Mouse (Mus musculus): Measurements from ENCODE around the gene Efr3b.
"Not testable (repeated sequence)": the region's sequence is repeated elsewhere in the genome, so short reads cannot be mapped to it uniquely, and the experiment has no call there.

Gene Efr3b

DNA sequence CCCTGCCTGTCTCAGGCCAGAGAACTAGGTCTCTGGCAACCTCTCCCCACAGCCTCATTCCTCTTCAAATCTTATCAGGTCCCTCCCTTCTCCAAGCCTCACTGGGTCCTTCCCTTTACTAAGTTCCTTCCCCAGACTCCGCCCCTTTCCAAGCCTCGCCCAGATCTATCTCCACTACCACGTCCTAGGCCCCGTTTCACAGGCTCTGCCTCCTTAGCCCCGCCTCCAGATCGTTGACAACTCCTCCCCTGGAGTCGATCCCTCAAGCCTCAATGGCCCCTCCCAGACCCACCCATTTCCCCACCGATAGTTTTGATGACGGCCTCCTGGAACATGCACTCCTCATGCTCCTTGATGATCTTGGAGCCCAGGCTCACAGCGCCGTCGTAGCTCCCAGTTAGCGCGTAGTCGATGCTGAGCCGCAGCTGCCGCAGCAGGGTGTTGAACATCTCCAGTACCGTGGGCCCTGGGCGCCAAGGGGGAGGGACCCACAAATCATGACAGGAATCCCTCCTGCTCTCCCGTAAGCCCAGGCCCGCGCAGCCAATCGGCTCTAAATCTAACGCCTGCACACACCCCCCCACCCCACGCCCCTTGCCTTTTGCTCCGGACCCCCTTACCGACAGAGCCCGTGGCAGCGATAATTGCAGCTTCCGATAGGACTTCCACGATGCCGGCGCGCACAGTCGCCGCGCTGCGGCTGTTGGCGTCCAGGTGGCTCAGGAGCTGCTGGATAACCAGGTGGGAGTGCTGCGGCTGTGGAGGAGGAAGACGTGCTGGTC lies 57.2 kb downstream of the Efr3b start:
- DNase-seq (ENCODE audit: low spot score in 2 of 2): peak; percentile 75 to 82

DNA sequence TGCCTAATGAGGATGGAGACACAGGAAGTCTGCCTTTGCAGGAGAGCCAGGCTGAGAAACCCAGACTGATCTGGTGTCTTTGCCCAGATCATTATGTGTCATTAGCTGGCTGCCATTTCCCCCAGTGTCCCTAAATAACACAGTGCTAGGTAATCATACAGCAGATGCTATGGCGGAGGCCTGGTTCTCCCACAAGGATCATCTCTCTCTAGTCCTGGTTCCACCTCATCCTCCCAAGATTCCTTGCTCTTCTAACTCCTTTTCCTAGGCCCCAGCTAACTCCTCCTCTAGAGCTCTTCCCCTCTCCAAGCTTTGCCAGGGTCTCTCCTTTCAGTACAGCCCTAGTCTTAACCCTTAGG lies 57.7 kb downstream of the Efr3b start:
- no peak for DNase-seq (ENCODE audit: low spot score in 2 of 2)

DNA sequence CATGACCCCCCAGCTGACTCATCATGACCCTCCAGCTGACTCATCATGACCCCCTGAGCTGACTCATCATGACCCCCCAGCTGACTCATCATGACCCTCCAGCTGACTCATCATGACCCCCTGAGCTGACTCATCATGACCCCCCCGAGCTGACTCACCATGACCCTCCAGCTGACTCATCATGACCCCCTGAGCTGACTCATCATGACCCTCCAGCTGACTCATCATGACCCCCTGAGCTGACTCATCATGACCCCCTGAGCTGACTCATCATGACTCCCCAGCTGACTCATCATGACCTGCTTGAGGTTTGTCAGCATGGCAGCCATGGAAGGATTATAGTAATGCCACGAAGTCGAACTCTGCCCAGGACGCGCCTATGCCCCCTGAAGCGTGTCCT lies 65.5 kb downstream of the Efr3b start:
- DNase-seq (ENCODE audit: low spot score in 2 of 2): not testable (repeated sequence)

DNA sequence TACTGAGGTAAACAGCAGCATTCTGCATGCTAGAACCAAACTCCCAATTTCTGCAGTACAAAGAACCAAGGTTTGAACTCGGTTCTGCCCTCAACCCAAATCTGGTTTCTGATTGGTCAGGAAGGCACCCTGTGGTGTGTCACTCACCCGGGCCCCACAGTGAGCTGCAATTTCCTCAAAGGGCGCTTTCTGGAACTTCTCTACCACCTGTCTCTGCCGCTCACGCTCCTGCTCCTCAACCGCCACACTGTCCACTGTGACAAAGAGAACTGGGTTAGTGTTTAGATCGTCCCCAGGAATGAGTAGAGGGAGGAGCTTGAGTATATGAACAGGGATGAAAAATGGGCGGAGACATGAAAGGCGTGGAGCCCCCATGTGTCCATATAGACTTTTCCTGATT lies 70.3 kb downstream of the Efr3b start:
- no peak for DNase-seq (ENCODE audit: low spot score in 2 of 2)

DNA sequence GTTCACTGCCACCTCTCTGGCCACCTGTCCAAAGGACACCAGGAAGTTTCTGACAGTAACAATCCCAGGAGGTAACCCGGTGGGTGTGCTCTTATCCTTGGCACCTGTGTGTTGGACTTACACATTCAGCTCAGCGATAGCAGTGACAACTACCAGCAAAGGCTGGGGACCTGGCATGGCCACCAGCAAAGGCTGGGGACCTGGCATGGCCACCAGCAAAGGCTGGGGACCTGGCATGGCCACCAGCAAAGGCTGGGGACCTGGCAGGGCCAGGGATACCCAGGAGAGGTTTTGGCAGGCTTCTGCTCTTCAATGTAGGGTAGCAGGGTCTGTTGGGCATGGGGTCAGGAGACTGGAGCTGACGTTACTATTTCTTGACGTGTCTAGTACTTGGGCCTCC lies 71.5 kb downstream of the Efr3b start:
- no peak for DNase-seq (ENCODE audit: low spot score in 2 of 2)

DNA sequence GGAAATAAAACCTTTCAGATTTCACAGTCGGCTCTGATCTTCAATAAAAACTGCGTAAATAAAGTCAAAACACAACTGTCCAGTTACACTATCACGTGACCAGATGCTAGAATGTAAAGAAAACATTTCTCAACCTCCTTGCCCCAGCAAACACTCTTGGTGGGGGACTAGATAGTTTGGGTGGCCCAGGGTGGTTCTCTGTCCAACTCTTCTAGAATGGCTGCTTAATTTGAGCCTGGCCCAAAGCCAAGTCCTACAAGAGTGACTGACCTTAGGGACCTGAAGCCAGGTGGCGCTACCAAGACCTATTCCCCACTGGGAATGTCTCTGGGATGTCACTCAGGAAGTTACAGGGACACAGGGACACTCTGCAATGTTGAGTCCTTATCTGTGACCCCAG lies 78.2 kb downstream of the Efr3b start:
- DNase-seq (ENCODE audit: low spot score in 2 of 2): no peak

DNA sequence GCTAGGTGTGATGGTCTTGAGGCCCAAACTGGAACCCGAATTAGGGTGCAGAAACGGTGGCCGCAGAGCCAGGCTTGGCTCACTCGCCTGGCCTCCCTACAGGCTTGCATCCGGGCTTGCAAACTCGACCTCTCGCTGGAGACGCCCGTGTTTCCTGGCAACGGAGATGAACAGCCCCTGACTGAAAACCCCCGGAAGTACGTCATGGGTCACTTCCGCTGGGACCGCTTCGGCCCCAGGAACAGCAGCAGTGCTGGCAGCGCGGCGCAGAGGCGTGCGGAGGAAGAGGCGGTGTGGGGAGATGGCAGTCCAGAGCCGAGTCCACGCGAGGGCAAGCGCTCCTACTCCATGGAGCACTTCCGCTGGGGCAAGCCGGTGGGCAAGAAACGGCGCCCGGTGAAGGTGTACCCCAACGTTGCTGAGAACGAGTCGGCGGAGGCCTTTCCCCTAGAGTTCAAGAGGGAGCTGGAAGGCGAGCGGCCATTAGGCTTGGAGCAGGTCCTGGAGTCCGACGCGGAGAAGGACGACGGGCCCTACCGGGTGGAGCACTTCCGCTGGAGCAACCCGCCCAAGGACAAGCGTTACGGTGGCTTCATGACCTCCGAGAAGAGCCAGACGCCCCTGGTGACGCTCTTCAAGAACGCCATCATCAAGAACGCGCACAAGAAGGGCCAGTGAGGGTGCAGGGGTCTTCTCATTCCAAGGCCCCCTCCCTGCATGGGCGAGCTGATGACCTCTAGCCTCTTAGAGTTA lies 78.7 kb downstream of the Efr3b start:
- peak; percentile 74 to 88 for DNase-seq (ENCODE audit: low spot score in 2 of 2)

DNA sequence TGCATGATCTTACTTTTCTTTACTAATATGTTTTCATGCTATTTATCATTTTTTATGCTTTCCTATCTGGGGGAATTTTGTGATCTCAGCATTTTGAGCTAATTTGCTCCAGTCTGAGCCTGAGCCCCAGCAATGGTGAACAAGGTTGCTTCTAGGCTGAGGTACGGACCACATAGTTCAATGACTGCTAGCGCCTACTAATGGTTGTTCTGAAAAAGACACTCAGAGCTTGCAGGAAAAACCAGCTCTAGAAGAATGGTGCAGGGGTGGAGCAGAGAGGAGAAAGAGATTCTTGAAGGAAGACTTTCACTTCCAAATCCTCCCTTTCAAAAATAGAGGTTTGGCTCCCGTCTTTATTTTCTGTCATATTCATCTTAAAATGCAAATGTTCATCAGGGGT lies 82.4 kb downstream of the Efr3b start:
- no peak for DNase-seq (ENCODE audit: low spot score in 2 of 2)

DNA sequence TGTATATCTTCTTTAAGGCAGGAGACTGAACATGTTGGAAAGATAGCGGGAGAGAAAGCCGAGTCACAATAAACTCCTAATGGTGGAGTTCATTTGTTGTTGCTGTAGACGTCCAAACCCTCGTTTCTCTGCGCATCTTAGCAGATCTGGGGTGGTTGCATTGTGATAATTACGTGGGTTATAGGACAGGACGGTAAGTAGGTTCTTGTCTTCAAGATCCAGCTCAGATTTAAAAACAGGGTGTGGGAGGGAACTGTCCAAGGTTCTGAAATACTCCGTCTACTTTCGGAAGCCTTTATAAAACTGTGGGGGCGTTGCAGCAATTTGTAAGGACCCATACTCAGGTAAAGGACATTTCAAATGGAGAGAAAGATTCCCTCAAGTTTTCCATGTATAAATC lies 83.3 kb downstream of the Efr3b start:
- DNase-seq (ENCODE audit: low spot score in 2 of 2): no peak

DNA sequence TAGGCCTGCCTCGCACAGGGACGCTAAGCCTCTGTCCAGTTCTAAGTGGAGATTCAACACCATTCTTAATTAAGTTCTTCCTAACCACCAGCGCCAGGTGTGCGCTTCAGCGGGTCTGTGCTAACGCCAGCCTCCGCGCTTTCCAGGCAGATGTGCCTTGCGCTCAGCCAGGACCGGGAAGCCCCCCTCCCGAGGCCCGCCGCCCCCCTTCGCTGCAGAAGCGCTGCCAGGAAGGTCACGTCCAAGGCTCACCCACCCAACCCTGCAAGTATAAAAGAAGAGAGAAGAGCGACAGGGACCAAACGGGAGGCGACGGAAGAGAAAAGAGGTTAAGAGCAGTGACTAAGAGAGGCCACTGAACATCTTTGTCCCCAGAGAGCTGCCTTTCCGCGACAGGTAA lies 84.1 kb downstream of the Efr3b start, which contains the start of gene Pomc:
Pomc (plus strand) TSS at position 301 of the 400 bp plus-strand sequence.
- DNase-seq (ENCODE audit: low spot score in 2 of 2): no peak

DNA sequence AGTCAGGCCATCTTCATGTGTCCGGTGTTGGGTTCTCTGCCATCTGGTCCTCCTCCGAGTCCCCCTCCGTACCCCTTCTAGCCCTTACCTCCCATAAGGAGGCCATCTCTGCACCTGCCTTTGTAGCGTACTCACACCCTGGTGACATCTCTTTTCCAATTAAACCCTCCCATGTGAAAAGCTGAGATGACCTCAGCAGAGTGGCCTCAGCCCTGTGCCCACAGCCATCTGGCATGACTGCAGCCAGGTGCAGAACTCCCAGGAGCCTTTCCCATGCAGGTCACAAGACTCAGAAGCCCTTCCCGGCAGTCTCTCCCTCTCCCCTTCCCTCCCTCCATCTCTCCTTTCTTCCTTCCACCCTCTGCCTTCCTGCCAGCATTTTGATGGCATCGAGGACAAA lies 91.2 kb downstream of the Efr3b start:
- DNase-seq (ENCODE audit: low spot score in 2 of 2): no peak

DNA sequence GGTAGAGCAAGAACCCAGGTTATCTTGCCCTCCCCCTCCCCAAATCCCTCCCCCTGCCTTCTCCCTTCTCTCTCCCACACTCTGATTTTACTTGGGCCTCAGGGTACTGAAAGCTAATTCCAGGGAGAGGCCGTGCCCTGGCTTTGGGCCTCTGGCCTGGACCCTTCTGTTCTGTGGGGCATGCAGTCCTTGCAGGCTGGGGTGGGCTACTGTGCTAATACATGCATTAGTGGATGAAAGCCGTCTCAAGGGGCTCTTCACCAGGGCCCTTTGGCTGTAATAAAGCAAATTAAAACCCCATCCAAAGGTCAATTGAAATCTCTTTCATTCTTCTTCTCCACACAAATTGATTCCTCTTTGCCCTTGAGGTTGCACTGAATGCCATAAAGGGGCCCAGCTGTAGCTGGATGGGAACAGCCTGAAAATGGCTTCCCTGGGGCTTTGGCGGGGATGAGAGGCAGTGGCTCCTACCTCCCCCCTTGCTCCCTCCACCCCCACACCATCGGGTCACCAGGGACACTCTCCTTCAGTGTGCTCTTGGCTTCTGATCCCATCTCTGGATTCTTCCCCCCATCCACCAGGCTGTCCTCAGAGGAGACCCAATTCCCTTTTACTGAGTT lies 94.2 kb downstream of the Efr3b start:
- DNase-seq (ENCODE audit: low spot score in 2 of 2): no peak

DNA sequence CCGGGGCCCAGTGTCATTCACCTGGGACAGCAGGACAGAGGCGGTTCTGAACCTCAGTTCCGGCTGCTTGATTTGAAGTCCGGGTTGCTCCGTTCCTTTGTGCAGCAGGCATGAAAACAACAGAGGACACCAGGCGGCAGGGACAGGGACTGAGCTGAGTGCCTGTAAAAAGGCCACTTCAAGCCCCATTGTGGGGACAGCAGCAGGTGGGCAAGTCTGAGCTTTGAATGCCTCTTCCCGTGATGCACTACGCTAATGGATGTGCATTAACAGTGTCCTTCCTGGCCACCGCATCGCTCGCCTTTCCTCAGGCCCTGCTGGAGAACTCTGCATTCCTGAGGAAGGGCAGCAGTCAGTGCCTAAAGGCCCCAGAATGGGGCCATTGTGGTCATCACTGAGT lies 96.7 kb downstream of the Efr3b start:
- no peak for DNase-seq (ENCODE audit: low spot score in 2 of 2)

DNA sequence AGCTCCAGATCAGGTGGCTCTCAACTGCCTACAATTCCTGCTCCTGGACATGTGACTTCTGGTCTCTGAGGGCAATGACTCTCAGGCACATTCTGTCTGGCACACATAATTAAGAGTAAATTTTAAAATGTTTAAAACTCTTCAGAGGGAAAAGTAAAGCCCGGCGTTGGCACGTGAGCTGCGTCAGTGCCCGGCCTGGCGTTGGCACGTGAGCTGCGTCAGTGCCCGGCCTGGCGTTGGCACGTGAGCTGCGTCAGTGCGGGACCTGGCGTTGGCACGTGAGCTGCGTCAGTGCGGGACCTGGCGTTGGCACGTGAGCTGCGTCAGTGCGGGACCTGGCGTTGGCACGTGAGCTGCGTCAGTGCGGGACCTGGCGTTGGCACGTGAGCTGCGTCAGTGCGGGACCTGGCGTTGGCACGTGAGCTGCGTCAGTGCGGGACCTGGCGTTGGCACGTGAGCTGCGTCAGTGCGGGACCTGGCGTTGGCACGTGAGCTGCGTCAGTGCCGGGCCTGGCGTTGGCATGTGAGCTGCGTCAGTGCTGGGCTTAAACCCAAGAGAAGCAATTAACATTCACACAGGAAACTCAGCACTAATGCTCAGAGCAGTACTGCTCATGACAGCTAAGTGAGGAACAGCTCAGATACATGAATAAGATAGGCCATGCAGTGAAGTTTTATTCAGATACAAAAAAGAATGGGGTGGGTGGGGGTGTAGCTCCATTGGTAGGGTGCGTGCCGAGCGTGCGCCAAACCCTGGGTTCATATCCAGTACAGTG lies 108.4 kb downstream of the Efr3b start:
- DNase-seq (ENCODE audit: low spot score in 2 of 2): peak in 1 of 2 experiments; percentile 50

DNA sequence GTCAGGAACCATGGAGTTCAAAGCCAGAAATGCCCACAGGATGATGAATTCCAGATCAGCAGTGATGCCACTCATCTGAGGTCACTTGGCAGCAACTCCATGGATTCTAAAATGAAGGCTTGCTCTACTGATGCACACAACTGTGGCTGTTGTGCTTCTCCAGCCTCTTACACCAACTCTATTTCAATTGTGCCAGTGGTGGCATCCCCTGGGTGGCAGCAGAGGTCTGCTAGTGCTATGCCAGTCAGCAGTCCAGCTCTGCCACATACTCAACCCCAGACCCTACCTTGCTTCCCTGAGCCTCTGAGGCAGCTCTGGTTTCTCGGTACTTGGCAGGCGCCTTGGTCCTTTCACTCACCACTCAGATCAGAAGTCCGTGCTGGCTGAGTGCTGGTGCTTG lies 109.9 kb downstream of the Efr3b start:
- DNase-seq (ENCODE audit: low spot score in 2 of 2): peak in 1 of 2 experiments; percentile 58

DNA sequence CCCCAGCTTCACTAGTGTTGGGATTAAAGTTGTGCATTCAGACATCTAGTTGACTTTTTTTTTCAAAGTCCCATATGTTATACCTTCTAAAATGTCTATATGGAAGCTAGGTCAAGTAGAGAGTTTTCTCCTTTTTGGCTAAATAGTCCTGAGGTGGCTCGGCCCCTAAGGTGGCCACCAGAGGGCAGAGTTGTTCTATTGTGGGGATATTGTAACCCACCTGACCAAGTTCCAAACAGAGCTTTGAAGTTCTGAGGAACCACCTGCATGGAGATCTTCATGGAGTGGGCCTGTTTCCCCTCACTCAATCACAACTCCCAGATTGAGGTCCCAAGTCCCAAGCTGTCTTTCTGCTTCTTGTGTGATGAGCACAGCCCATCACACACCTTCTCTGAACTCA lies 112.6 kb downstream of the Efr3b start:
- peak in 1 of 2 experiments; percentile 84 for DNase-seq (ENCODE audit: low spot score in 2 of 2)

DNA sequence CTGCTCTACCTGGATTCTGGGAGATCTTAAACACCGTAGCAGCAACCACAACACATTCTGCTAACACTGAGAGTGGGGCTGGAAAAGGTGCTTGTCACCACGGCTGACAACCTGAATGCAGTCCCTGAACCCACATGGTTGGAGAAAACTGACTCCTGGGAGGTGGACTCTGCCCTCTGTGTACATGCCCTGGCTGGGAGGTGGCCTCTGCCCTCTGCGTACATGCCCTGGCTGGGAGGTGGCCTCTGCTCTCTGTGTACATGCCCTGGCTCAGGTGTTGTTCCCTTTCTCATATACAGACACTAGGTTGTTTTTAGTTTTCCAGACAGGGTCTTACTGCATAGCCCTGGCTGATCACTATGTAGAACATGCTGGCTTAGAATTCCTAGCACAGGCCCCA lies 119.3 kb downstream of the Efr3b start:
- DNase-seq (ENCODE audit: low spot score in 2 of 2): no peak

DNA sequence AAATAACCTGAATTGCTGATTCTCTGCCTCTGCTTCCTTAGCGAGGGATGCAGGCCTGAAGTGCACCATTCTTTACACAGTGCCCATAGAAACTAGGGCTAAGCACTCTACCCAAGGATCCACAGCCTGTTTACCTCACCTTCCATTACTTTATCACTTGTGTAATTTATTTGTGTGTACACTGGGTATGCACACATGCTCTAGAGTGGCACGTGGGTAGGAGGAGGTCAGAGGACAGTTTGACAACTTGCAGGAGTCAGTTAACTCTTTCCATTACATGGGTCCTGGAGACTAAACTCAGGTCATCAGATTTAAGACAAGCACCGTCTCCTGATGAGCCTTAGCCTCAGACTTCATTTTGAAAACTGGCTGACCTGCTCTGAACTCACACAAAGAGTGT lies 120.1 kb downstream of the Efr3b start:
- DNase-seq (ENCODE audit: low spot score in 2 of 2): no peak

DNA sequence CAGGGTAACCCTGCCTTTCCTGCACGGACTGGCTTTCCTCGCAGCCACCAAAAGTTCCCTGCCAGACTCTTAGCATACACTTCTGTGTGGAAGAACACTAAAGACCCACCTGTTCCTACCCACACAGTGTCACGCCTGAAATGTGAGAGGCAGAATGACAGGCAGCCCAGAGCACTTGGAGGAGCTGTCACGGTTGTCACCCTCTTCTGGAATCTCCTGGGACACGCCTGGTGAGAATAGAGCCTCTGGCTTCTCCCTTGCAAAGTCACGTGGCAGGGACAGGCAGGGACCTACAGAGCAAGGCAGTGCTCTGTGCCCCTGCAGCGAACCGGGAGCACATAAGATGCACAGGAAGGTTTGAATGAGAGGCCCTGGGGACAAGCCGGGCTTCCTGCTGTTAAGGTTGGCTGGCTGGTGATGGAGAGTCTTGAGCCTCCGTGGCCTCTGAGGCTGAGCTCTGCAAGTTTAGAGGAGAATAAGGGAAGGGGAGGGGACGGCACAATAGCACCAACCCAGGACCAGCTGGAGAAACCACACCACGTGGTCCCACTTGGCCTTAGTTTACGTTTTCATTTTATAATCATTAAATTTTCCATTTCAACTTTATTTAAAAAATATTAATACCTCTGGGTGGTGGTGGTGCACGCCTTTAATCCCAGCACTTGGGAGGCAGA lies 120.9 kb downstream of the Efr3b start:
- peak in 1 of 2 experiments; percentile 59 for DNase-seq (ENCODE audit: low spot score in 2 of 2)

DNA sequence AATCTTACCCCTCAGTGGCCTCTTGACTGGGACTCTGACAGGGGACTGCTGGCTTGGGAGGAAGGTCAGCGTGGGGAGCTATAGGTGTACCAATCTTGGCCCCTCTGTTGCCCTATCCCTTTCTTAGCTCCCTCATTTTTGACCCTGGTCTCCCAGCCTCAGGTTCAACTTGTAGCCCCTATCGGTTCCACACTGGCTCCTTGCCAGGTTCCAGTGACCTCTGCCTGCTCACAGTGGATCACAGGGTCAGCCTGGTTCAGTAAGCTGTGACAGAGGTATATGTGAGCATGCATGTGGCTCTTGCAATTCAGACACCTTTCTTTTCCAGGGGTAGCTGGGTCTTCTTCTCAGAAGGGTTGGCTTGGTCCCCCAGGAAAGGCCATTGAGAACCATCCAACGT lies 122.9 kb downstream of the Efr3b start:
- DNase-seq (ENCODE audit: low spot score in 2 of 2): no peak

Data from left cerebral cortex, adult 9 months (tissue).